Mouse (Mus musculus) heart, postnatal 36 days (tissue): ENCODE measurements around the gene Arrdc1. TPM values are rescaled to one million over a fixed set of nuclear protein-coding genes. Genes with fewer than 3 reads are reported as not detected.

Source experiments
- DNase-seq, 2 experiments: peaks; one replicate each; pipeline ENCODE4 v3.0.0; 2021 to 2022
- intact Hi-C: fragments of 180-260 bp; cut with DNase I; formaldehyde crosslinking; loops from one replicate; pipeline ENCODE4 v1.15.1; 2025
- microRNA-seq, 2 experiments: library from miRNA; unstranded; fragments of <30 nt; microRNA quantifications; one replicate each; pipeline ENCODE4 v1.2.0; 2021; ENCODE audit warnings: borderline number of aligned reads in 2 of 2
- total RNA-seq, 2 experiments: library from RNA; stranded (reverse); gene quantifications; 2 replicates each; pipeline ENCODE4 v1.2.3; 2021

Arrdc1 gene
- total RNA-seq, 2 experiments from 2014 or later: 4.6 to 7.1 TPM

DNA sequence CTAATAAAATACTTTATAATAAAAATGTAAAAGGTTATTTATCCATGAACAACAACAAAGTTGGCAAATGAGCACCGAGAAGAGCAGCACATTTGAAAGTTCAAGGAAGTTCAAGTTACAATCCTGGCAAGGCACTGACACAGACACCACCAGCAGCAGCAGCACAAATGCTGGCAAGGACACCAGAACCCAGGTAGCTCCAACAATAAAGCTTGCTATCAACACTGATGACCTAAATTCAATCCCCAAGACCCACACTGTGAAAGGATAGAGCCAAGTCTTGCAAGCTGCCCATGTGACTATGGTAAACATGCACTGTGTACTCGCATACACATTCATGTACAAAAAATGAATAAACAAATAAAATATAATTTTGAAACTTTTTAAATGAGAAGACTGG is 54.4 kb downstream of the Arrdc1 start:
- intact Hi-C loops: no loop called here
- DNase-seq: no peak

Small RNA genes lying within 50 kb of the gene (microRNA-seq; reads per million reads assigned to microRNA genes)
- 0 reads per million in 2 experiments for gene Gm22875

Other genes starting within 250 kb of the Arrdc1 start
- under 1 TPM; 0.05 to 0.42 TPM for gene Cacna1b, start 172.1 kb downstream of the Arrdc1 start, total RNA-seq
- gene Ehmt1, start 15.6 kb downstream of the Arrdc1 start, total RNA-seq: 10 to 100 TPM; 31.7 to 36.7 TPM
- gene Zmynd19, start 14.5 kb upstream of the Arrdc1 start, total RNA-seq: 10 to 100 TPM; 16.1 to 18.4 TPM
- gene Dph7, start 27.1 kb upstream of the Arrdc1 start, total RNA-seq: 1 to 10 TPM; 5.1 to 6.1 TPM
- 10 to 100 TPM; 91.0 to 99.1 TPM for gene Mrpl41, start 39.8 kb upstream of the Arrdc1 start, total RNA-seq
- 10 to 100 TPM; 33.9 to 35.4 TPM for gene Pnpla7, start 40.8 kb upstream of the Arrdc1 start, total RNA-seq
- 10 to 100 TPM; 14.4 to 16.3 TPM for gene Nsmf, start 119.1 kb upstream of the Arrdc1 start, total RNA-seq
- gene Entpd8, start 145.1 kb upstream of the Arrdc1 start, total RNA-seq: not detected
- not detected for gene Noxa1, start 159.9 kb upstream of the Arrdc1 start, total RNA-seq
- 10 to 100 TPM in 1 of 2 experiments, 1 to 10 TPM in 1; 9.7 to 12.0 TPM for gene Nrarp, start 245.5 kb upstream of the Arrdc1 start, total RNA-seq